Mouse (Mus musculus) Muller cell, postnatal 12 days (primary cell): ENCODE results near the gene Dhcr24.

Source experiments
- DNase-seq: peaks from one replicate; pipeline ENCODE4 v3.0.0-alpha.2; 2015; ENCODE audit errors: inconsistent ontology term

The Dhcr24 gene

DNA sequence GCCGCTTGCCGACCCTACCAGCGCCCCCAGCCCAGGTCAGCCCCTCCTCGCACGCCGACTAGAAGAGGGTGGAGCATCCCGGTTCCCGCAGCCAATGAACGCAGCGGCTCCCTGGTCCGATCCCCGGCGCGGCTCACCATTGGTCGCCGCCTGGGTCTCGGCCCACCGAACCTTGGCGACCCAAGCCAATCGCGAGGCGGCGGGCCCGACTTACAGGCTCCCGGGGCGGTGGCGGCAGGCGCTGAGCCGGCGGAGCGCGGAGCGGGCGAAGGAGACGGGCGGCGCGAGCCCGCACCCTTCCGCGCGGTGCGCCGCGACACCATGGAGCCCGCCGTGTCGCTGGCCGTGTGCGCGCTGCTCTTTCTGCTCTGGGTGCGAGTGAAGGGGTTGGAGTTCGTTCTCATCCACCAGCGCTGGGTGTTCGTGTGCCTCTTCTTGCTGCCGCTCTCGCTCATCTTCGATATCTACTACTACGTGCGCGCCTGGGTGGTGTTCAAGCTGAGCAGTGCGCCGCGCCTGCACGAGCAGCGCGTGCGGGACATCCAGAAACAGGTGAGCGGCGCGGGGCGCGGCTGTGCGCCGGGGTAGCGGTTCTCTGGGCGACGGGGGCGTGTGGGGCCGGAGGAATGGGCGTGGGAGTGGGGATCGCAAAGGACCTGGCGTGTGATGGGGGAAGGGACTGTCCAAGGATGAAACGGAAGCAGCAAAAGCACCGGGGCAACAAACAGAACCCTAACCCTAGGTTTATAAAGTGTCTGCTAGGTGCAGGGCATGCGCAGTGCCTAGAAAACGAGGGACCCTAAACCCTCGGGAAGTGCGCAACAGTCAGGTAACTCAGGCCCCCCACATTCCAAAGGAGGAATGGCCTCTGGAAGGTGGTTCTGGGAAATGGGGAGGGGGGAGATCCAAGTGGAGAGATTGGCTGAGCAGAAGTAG lies at the start of gene Dhcr24:
Gene Dhcr24, plus strand, starts transcription at position 193 of the 936 bp plus-strand sequence.
- peak; percentile 96 for DNase-seq

DNA sequence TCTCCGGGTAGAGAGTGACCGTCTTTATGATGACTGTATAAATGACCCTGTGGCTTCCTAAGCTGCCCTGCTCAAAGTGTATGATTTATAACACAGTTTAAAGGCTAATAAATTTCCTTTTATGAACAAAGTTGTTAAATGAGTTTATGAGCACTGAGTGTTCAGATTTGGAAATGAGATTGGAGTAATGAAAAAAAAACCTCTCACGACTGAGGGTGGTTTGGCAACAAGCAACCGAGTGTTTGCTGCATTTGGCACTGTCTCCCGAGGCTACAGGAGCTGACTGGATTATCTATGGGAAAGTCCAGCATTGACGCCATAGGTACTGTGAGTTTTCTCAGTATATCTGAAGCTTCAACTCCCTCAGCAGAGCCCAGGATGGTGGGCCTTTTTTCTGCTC lies 46.2 kb upstream of the Dhcr24 start:
- no peak for DNase-seq

DNA sequence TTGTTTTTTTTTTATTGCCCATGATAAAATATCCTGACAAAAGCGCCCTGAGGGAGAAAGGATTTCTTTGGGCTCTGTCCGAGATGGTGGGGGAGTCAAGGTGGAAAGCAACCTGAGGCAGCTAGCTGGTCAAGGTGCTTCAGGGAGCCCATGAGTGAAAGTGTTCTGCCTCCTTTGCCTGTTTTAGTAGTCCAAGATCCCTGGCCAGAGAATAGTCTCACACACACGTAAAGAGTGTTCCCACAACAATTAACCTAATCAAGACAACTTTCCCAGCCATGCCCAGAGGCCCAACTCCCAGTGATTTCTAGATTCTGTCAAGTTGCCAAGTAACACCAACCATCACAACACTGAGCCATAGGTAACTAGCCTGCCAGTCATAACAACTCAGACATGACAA lies 38.3 kb upstream of the Dhcr24 start:
- no peak for DNase-seq

DNA sequence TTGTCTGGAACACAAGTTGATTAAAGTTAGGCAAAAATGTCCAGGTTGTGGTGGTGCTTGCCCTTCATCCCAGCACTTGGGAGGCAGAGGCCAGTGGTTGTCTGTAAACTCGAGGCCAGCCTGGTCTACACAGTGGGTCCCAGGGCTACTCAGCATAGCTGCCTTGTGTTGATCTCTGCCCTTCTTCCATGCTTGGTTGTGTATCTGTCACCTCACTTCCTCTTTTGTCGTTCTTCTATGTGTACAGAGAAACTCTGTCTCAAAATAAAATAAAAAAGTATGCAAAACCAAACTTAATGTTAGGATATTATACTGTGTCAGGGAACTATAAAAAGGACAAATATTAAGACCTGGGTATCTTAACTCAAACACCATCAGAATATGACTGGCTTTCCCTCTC lies 36.7 kb upstream of the Dhcr24 start:
- no peak for DNase-seq

DNA sequence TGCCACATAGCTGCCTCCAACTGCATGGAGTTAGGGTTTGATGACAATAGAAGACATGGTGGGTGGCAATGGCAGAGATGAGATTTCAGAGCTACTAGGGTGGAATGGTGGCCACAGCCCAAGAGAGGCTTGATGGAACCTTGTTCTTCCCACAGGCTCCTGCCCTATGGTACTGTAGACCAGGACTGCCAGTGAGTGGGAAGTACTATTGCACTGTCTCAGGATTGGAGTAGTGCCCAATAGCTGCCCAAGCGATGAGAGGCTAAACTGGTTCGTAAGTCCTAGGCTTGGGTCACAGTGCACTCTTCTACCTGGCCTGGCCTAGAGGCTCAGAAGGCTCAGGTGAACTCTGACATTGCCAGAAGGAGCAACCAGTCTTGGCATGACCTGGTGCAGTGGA lies 35.8 kb upstream of the Dhcr24 start:
- no peak for DNase-seq

DNA sequence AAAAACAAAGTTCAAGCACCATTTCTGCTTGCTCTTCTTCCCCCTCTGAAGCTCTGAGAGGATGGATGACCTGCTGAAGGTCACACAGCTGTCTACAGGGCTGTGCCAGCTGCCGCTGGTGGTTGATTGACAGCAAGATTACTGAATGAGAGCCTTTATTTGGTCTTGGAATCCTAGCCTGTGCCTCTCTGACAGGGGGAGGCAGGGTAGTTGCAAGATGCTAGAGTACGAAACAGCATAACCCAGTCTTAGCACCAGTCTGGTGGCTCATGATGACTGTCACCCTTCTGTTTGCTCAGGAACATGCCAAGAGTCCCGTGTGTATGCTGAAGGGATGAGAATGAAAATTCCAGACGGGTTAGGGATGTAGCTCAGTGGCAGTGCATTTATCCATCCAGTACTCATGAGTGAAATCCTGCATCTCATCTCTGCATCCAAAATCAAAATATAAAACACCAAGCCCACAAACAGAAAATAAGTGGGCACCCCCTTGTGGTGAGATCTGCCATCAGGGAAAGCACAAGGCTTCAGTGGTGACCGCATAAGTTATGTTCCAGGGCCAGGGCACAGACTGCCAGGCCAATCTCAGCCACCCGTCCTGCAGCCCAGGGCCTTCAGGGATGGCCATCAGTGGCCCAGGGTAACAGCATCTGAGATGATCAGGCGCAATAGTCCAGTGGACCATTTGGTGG lies 32.8 kb upstream of the Dhcr24 start:
- no peak for DNase-seq

DNA sequence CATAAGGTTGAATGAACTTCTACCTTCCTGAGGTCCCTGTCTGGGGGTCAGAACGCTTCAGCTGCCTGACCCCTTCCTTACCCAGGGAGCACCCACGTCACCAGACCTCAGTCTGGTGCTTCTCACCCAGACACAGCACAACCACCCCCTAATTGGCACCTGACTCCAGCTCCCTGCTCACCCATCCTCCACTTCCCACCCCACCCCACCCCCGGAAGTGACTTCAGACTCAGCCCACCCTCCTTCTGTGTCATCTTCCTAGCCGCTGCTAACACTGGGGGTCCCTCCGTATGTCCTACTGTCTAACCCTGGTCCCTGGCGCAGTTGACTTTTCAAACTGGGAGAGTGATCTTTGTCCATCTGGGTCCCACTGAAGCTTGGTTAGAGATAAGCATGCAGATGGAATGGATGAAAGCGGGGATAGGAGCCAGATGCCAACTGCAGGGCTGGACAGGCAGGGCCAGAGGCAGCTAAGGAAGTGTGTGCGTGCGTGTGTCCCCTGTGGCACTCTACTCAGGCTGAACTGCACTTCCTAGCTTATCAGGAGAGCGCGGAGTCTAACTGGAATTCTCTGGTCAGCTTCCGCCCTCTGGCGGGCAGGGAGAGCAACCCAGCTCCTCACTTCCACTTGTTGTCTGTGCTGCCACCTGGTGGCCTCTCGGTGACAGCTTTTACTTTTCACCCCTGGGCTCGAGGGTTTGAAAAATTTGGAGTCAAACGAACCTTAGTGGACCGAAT lies 31.3 kb upstream of the Dhcr24 start:
- DNase-seq = peak; percentile 84

DNA sequence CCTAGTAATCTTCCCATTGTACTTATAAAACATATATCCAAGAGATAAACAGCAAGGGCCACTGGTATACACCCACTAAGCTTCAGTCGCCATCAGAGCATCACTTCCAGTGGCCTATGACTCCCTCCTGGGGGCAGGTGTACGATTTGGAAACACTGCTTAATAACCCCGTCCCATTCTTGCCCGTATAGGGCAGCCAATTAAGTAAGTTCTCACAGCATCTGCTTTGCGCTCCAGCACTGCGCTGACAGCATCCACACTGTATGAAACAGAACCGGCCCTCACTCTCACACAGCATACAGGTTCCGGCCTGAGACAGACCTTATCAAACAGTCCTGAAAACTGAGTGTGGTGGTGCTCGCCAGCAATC lies 30.7 kb upstream of the Dhcr24 start:
- no peak for DNase-seq

DNA sequence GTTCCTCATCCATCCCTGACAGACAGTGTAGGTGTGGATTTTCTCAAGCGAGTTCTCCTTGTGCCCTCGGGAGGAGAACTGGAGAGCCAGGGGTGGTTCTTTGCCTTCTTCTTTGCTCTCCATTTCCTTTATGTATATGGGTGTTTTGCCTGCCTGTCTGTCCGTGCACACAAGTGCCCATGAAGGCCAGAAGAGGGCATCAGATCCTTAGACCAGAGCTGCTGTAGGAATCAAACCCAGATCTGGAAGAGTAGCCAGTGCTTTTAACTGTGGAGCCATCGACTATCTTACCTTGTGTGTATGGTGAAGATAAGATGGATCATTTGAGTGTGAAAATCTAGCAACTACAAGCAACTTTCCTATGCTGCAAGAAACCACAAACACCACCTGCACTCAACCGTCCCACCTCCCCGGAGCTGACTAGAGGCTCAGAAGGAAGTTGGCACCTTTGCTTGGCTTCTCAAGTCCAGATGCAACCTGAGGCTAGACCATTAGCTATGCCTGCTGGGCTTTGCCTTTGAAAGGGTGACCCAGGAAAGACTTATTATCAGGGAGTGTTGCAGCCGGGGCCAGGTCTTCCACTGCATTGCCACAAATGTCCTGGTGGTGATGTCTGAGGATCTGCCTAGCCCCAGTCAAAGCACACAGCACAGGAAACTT lies 27.3 kb upstream of the Dhcr24 start:
- DNase-seq = no peak

DNA sequence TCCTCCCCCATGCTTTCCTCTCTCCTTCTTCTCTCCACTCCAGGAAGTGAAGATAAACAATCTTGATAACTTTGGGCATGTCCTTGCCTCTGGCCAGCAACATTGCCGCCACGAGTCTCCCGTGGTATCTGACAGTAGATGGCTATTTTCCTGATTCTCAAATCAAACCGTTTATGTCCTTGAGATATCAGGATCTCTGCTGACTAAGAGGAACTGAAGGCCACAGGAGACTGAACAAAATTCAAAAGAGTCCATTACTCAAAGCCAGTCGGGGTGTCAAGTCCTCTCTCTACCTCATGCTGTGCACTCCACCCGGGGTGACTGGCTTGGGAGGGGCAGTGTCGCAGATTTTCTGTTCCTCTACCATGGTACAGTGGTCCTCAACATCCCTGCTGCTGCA lies 26.6 kb upstream of the Dhcr24 start:
- no peak for DNase-seq

DNA sequence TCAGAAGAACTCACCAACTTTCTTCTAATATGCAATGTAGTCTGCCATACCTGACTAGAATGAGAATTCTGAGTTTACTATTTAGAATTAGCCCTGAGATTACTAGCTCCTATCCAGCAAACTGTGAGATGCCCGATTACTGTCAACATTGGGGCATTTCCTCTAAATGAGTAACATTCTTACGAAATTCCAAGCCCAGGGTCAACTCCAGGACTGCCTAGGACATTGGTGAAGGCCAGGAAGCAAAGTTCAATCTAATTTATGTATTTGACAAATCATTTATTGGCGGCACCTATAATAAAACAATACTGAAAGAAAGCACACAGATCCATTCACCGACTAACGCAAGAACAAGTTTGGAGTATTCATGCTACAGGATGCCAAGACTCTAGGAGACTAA lies 21.1 kb upstream of the Dhcr24 start:
- DNase-seq = no peak

DNA sequence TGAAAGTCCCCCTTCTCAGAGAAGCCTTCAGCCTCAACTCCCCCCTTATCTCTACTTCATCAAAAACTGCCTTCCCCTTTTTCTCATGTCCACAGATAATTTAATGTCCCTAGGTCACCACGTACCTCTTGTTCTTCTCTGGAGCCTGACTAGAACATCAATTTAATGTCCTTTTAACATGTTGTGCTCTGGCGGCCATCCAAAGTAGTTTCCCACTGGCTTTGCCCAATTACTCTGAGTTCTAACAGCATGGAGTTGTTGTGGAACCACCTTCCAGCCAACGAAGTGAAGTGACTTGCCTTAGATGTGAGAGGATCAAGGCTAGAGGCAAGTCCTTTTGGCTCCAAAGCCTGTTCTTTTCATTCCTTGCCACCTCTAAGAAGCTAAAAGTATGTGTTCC lies 19.3 kb upstream of the Dhcr24 start:
- DNase-seq = no peak

DNA sequence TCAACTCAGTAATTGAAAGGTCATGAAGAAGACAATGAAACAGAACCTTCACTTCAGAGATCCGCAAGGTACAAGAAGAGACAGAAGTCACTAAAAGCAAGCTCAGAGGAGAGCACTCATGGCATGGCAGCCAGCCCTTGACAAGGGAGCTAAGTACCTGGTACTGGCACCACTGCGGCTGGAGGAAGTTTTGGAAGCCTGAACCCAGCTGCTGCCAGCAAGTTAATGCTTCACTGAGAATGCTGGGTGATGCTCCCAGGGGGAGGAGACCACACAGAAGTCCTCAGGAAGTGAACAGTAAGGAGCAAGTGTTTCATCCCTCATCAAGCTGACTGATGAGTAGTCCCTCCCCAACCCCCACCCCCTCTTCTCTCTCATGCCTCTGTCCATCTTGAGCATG lies 18.6 kb upstream of the Dhcr24 start:
- DNase-seq = no peak

DNA sequence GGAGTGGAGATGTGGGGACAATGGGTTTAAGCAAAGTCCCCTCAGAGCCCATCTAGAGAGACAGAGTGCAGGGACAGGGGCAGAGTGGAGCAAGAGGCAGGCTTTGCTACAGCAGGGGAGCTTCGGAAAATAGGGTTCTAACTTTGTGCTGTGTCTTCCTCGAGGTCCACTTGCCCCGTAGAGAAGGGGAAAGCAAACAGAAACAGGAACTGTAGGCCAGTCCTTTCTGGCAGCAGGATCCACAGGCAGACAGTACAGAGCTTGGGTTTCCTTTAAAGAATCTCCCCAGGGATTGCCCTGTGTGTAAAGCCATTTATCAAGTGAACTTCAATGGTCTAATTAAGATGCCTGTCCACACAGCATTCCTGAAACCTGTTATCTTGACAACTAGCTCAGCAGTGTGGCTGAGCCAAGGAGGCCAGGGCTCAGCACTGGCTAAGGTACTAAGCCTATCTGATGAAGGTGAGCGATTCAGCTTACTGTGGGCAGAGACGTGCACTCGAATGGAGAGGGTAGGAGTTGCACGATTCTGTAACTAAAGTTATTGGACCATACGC lies 14.9 kb upstream of the Dhcr24 start:
- DNase-seq = no peak

DNA sequence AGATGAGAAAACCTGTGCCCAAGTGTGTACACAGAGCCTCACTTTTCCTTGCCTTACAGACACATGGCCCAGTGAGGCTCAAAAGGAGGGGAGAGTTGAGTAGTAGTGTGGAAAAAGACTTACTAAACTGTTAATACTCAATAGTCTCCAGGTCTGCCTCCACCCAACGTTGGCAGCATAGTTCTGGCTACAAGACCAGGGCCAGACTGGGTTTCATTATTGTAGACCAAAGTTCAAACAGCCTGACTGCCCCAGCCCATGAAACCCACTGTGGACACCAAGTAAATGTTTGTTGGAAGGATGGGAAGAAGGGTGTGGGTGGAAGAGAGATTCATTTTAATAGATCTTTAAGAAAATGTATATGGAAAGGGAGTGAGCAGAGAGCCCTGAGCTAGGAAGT lies 13.9 kb upstream of the Dhcr24 start:
- no peak for DNase-seq

DNA sequence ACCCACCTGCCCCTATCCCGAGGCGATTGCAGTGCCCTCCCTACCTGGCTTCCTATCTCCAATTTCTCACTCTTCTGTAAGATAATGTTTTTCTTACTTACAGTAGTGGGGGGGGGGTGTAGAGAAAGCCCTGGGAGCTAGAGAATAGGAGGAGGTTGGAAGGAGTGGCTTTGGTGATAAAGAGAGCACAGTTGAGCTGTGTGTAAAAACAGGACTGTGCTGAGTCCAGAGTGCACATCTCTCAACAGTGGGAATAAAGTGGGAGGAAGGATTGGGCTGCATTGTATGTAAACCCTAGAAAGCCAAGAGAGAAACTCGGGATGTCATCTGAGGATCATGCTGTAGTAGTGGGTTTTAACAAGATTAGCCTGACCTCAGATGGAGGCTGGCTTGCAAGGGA lies 12.7 kb upstream of the Dhcr24 start:
- DNase-seq = no peak

DNA sequence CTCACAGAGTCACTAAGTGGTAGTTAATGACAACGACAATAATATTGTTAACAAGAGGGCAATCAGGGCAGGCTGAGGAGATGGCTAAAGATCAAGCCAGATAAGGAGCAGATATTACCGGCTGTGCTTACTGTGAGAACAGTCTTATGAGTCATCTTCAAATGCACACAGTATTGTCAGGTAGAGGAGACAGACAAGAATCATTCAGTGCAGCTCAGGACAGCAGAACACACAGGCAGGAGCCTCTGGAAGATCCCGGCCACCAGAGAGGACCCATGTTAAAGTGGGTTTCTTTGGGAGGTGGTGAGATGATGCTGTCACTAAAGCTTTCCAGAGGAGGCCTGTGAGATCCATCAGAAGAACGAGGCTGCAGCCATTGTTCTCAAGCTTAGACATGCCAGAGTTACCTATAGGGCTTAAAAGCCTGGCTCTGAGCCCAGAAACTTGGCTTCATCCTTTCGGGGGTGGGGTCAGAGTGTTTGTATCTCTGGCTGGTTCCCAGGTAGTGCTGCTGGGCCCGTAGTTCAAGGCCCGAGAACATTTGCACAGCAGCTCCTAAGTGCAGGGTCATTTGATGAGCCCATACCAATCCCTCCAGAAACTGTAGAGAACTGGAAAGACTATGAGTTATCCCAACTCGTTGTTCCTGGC lies 10.2 kb upstream of the Dhcr24 start:
- no peak for DNase-seq

DNA sequence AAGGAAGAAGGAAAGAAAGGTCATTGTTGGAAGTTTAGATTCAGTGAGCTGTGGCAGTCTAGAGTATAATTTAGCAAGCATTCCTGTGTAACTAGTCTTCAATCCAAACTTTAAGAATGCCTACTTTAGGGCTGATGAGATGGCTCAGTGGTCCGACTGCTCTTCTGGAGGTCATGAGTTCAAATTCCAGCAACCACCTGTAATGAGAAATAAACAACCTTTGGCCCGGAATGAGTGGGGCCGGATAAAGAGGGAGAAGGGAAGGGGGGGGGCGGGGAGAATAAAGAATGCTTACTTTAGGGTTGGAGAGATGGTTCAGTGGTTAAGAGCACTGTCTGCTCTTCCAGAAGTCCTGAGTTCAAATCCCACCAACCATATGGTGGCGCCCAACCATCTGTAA lies 3.6 kb upstream of the Dhcr24 start:
- DNase-seq = no peak

DNA sequence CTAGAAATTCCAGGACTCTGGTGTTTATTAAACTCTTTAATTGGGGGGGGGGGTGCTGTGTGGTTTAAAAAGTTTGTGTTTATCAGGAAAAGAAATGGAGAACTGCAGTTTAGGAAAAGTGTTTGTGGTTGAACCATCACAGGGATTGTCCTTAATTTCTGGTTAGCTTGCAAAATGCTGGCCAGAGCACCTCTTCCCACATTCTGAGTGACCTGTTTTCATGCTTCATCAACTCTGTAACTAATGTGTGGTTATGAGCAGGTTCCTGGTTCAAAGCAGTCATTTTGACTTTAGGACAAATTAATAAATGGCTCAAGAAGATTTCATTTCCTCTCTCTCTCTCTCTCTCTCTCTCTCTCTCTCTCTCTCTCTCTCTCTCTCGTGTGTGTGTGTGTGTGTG lies 2.9 kb upstream of the Dhcr24 start:
- peak; percentile 57 for DNase-seq

DNA sequence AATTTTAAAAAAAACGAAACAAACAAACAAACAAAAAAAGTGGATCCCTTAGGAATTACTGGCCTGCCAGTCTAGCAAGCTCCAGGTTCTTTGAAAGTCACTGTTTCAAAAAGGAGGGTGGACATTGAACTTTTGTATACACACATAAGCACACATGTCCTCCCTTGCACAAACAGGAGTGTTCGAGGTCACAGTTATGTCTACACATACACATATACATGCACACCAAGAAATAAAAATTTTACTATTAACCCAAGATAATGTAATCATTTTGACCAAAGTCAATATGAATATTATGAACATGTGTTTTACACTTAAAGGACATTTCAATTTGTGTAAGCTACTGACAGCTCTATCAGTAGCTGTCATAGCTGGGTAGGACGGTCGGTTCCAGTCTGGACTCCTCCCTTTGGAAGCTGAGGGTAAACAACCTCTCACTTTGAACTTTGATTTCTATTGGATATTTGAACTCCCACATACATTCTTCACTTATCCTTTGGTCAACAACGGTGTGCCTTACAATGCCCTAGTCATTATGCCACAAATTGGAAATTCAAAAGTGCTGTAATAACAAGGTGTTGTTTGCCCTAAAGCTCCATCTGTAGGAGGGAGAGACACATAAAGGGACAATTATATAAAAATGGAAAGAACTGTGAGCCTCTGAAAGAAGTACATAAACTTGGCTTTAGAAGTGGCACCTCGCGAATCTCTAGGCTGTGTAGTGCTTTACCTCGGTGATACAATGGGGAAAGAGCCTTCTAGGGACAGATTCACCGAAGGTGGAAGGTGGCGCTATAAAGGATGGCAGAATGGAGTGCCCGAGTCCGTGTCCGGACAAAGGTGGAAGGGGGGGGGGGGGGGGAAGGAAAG lies 1.3 kb upstream of the Dhcr24 start:
- no peak for DNase-seq
